Mouse (Mus musculus): ENCODE results near the gene Khsrp.
A peak's percentile ranks its signal among the peaks of the same experiment; 100 is the strongest.
"Not testable (repeated sequence)": the region's sequence is repeated elsewhere in the genome, so short reads cannot be mapped to it uniquely, and the experiment has no call there.

The Khsrp gene

DNA sequence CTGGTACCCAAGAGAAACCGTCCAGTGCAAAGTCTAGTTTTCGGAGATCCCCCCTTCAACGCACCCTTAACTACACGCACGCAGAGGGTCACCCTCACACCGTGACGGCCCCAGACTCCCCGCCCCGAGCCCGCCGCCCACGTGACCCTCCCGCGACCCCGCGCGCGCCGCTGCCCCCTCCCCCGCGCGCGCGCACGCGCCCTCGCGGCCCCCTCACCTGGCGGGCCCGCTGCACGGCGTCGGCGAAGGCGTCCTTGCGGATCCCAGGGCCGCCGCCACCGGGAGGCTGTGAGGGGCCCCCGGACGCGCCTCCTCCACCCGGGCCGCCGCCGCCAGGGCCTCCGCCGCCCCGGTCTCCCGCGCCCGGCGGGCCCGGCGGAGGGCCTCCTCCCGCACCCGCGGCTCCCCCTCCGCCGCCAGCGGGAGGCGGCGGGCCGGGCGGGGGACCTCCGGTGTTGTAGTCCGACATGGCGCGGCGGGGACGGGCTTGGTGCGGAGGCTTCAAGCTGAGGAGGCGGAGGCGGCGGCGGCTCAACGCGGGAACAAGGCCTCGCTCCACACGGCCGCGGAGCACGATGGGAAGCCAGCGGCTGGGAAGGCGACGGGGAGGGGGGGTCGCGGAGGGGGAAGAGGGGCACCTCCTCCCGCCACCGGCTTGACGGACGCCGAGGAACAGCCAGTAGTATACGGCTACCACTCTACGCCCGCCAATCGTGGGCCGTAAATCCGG, at the start of gene Khsrp:
Khsrp (minus strand) TSS at position 592 of the 730 bp plus-strand sequence.
- DNase-seq (ENCODE audit: low spot score in 2 of 2), result peak in 1 of 2 experiments; percentile 35

DNA sequence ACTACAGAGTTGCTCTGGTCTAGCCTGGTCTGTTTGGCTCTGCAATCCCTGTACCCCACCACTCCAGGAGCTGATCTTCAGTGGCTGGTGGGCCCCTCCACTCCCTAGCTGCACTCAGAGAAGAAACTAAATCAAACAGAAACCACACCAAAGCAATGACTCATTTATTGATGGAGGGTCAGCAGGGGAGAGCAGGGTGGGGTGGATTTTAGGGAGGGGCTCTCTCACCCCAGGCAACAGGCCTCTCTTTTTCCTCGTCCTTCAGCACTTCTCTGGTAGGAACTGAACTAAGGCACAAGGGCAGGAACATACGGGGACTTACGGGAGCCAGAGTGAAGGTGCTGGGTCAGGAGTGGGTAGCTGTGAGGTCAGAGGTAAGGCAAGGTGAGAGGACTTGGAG, 48.6 kb upstream of the Khsrp start:
- no peak for DNase-seq (ENCODE audit: low spot score in 2 of 2)

DNA sequence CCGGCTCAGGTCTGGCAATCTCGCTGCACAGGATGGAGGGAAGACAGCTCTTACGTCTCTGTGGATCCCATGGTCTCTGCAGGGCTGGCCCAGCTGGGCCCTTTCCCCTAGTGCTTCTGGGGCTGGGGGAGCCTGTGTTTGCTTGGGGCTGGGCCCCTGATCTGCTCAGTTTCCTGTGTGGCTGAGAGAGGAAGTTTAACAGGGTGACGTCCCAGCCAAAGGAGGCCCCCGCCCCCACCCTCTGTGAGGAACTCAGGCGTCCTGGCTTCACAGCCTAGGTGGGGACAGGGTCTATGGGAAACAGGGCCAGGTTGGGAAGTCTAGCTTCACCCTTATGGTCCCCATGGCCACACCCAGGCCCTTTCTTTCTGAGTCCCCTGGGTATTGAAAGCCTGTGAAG, 47.0 kb upstream of the Khsrp start, which contains the start of gene Dennd1c:
Dennd1c (minus strand) TSS at position 179 of the 400 bp plus-strand sequence.
- DNase-seq (ENCODE audit: low spot score in 2 of 2), result no peak

DNA sequence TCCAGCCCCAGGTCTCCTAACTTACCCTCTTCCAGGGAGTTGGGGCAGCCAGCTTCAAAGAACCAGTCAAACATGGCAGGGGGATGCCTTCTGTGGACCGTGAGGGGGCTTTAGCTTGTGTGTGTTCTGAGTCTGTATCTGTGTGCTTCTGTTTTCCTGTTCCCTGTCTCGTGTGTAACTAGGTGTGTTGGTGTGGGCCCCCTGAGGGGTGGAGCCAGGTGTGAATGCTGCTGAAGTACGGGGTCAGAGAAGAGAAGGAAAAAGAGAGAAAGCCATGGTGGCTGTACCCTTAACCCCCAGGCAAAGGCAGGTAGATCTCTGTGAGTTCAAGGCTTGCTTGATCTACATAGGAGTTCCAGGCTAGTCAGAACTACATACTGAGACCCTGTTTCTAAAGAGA, 45.6 kb upstream of the Khsrp start:
- DNase-seq (ENCODE audit: low spot score in 2 of 2), result no peak

DNA sequence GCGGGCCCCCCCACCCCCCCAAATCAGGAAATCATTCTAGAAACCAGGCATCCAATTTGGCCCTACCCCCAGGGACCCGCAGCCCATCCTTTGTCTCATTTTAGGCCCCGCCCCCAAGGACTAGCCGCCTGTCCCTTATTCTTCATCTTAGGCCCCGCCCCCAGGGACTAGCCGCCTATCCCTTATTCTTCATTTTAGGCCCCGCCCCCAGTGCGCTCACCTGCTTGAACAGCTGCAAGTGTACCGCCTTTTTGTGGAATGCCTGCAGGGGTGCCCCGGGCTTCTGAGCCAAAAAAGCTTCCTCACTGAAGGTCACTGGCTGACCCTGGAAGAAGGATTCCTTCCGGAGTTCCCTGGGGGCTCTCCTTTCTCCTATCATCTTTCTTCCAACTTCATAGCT, 39.4 kb upstream of the Khsrp start:
- DNase-seq (ENCODE audit: low spot score in 2 of 2), result no peak

DNA sequence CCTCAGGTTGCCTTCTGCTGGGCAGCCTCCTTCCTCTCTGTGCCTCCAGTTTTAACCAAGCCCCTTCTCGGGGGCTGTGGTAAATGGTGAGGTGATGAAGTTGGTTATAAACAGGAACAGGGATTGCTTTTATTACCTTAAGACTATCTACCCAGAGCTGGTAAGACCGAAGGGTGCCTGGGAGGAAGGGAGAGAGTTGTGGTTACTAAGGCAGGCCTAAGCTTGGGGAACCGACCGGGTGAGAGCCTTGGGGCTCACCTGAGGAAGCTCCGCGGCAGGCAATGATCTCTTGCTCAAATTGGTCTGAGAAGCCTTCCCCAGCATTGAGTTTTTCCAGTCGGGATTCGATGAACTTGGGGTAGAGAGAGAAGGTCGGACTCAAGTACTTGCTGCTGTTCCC, 39.0 kb upstream of the Khsrp start:
- no peak for DNase-seq (ENCODE audit: low spot score in 2 of 2)

DNA sequence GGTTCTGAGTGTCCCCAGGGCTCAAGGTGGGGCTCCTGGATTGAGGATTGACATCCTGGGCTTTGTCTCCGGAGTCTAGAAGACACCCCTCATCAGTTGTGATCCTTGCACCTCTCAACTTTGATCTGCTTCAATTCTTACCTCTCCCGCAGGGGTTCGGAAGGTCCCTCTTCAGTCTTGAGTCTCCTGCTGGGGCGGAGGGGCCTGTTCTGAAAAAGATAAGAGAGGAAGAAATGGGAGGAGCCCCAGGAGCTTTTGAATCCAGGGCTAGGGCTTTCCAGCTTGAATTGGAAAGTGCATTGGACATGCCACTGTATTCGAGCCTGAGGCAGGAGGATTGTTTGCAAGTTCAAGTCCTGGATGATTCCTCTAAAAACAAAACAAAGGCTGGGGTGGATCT, 35.6 kb upstream of the Khsrp start:
- no peak for DNase-seq (ENCODE audit: low spot score in 2 of 2)

DNA sequence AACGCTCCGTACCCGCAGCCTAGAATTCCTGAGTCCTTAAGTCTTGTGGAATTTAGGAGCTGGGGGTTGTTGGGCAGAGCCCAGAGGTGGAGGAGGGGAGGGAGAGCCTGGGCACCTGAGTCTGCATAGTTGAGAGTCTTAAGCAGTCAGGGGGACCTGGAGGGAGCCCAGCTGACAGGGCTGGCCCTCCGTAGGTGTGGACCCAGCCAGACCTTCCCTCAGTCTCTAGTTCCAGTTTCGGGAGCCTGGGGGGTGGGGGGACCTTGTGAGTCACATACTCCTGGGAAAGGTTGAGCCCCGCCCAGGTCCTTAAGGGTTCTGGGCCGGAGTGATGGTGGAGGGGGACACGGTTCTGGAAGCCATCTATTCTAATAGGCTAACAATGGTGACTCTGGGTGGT, 31.7 kb upstream of the Khsrp start:
- DNase-seq (ENCODE audit: low spot score in 2 of 2), result no peak

DNA sequence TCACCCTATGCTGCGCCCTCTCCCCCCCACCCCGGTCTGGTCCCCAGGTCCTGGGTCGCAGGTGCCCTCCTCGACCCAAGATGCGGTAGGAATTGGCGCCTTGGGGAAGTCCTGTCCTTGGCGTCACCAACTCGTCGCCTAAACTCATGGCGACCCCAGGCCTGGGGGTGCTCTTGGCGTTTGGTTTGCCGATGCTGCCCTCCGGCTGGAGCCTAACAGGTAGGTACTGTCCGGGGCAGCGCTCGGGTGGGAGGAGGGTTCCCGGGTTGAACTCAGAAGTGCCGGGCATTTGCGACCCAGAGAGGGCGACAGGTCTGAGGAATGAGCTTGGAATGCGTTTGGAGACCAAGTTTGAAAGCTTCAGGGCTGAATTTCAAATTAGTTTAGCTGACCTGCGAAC, 31.2 kb upstream of the Khsrp start:
- no peak for DNase-seq (ENCODE audit: low spot score in 2 of 2)

DNA sequence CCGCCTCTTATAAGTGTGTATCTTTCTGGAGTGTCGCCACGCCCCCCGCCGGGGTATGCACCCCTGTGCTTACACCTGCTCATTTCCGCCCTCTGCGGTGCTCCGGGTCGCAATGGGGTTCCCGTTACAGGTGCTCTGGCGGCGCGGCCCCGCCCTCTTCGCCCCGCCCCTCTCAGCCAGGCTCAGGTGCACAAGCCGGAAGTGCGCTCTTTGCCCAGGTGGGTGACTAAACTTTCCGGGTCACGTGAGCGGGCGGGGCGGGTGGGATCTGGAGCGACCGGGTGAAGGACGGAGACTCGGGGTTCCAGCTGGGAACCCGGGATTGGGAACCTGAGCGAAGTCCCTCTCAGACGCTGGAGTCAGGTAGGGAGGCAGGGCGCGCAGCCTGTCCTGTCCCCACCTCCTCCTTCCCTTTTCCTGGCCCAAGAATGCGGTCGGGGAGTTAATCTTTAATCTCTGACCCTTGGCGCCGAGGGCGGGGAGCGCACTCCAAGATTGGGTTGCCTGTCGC, 30.7 kb upstream of the Khsrp start:
- no peak for DNase-seq (ENCODE audit: low spot score in 2 of 2)

DNA sequence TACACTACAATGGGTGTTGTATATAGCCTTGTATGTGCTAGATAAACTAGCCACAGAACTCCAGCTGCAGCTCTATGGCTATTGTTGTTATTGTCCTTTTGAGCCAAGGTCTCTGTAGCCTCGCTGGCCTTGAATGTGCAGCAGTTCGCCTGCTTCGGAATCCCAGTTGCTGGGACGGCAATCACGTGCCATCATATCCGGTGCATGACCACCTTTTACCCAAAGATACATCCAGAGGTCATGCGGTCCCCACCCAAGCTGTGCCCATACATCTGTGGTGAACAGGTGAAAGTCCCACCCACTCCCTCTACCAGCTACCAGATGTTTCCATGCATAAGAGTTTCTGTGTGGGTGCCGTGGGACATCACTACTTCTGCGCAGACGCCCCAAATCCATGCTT, 29.7 kb upstream of the Khsrp start:
- no peak for DNase-seq (ENCODE audit: low spot score in 2 of 2)

DNA sequence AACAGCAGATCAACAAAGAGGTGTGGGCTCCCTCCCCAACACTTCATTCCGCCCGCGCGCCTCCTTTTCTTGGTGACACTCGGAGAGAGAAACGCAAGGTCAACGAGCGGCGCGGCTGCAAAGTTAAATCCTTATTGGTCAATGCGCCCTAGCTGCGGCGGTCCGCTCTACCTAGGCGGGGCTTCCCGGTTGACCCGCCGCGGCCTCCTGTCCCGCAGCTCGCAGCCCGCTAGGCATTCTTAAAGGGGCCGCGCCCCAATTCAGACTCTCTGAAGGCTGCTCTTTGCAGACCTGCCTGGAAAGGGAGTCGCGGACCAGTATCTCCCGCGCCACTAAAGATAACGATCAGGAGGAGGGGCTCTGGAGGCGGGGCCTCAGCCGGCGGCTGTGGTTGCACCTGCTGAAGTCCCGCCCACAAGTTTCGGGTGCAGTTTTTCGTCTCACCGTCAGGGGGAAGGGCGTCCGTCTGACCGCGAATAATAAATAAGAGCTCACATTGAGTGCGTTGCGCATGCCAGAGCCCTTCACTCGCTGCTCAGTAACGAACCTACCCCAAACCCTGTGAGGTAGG, 29.0 kb upstream of the Khsrp start:
- DNase-seq (ENCODE audit: low spot score in 2 of 2), result peak; percentile 94 to 95

DNA sequence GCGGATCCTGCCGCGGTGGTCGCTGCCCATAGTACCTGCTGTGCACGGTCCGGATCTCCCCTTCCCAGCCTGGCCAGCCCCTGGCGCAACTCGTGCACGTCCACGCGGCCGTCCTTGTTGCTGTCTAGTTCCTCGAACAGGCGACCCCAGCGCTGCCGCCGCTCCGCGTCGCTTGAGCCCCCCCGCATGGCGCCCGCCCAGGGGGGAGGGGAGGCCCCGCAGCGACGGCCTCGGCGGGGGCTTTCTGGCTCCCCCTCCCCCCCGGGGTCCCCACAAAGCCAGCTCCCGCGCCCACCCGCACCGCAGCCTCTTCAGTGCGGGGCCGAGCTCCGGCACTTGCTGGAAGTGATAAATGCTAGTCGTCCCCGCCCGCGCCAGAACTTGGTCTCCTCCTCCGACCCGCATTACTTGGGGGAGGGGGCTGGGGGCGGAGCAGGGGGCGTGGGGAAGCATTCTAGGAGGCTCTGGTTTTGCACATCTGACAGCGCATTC, 28.2 kb upstream of the Khsrp start, which contains the start of gene Slc25a23:
Slc25a23 (minus strand) TSS at position 378 of the 492 bp plus-strand sequence.
- peak; percentile 59 to 65 for DNase-seq (ENCODE audit: low spot score in 2 of 2)

DNA sequence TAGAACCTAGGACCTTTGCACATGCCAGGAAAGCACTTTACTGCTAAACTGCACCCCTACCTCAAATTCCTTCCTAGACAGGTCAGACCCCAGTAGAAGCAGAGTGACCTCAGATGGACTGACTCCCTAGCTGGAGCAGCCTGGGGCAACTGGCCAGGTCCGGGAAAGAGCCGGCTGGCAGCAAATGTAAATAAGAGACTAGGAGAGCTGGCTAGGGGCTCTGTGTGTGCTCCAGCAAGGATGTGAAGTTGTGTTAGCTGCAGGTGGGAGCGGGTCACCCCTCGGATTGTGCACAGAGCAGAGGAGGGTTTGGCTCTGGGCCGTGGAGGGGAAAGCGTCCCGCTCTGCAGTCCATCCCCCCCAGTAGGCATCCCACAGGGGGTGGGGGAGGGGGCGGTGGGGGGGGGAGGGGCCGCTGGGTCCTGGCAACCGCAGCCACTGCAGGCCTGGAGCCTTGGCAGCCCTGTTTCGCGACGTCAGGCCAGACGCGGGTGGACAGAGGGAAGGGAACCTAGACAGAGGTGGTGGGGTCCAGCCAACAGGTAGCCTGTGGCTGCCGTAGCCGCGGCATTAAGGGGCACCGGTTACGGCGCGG, 27.7 kb upstream of the Khsrp start, which contains the start of gene Crb3:
Crb3 (plus strand) TSS at position 215 of the 595 bp plus-strand sequence.
- DNase-seq (ENCODE audit: low spot score in 2 of 2), result no peak

DNA sequence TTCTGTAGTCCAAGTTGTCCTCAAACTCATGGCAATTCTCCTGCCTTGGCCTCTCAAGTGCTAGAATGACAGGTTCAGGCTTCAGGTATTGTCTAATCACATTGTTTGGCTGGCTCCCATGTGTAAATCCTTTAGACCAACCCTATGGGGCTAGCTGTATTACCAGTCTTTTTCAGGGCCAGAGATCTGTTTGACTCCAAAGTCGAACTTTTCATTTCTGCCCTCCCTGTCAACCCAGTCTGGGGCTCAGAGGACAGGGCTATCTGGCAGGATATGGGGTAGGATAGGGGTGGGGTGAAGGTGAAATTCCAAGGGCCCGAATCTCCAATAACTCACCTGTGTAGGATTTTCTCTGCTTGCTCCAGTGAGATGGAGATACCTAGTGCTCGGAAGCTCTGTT, 24.9 kb upstream of the Khsrp start:
- no peak for DNase-seq (ENCODE audit: low spot score in 2 of 2)

DNA sequence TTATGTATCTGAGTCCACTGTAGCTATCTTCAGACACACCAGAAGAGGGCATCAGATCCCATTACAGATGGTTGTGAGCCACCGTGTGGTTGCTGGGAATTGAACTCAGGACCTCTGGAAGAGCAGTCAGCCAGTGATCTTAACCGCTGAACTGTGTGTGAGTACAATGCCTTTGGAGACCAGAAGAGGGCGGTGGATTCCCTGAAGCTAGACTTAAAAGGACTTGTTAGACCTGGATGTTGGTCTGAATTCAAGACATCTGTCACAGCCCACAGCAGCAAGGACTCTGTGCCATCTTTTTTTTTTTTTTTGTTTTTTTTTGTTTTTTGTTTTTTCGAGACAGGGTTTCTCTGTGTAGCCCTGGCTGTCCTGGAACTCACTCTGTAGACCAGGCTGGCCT, 20.4 kb upstream of the Khsrp start:
- not testable (repeated sequence) for DNase-seq (ENCODE audit: low spot score in 2 of 2)

DNA sequence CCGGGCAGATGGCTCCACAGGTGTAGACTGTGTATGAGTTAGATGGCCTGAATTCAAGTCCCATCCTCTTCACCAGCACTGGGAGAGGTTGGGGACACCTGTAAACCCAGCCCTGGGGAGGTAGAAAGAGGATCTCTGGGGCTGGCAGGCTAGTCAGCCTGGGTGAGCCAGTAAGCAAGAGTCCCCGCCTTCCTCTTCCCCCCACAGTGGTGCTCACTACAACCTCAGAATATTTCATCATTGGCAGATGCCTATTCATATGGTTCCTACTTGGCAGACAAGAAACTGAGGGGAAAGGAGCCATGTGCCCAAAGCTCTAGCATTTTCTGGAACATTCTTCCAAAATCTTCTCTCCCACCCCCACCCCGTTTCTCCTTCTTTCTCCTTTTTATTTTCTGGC, 17.5 kb upstream of the Khsrp start:
- no peak for DNase-seq (ENCODE audit: low spot score in 2 of 2)

DNA sequence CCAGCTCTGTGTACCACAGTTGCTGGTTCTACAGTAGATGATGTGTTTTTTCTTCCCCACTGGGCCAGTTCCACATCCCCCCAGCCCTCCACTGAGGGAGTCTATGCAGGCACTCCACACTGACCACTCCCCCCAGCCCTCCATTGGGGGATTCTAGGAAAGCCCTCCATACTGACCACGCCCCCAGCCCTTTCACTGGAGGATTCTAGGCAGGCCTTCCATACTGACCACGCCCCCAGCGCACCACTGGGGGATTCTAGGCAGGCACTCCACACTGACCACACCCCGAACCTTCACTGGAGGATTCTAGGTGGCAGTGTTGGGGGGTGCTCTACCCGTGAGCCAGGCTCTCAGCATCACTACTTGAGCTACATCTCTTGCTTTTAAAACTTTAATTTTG, 16.1 kb upstream of the Khsrp start:
- no peak for DNase-seq (ENCODE audit: low spot score in 2 of 2)

DNA sequence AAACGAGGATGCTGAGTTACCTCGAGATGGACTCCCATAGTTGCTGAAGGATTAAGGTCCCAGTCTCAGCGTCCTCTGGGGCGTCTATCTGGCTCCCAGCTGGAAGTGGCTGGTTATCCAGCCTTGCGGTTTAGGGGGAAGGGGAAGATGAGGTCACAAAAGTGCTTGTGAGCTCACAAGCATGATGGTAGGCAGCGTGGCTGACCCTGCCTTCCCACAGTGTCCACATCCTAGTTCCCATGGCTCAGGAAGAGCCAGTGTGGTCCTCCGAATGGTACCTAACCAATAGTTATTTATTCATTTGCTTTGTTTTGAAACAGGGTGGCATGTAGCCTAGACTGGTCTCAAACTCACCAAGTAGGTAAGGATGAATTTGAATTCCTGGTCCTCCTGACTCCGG, 10.2 kb upstream of the Khsrp start, which contains the start of gene Slc25a41:
Slc25a41 (minus strand) TSS at position 101 of the 400 bp plus-strand sequence.
- DNase-seq (ENCODE audit: low spot score in 2 of 2), result no peak

DNA sequence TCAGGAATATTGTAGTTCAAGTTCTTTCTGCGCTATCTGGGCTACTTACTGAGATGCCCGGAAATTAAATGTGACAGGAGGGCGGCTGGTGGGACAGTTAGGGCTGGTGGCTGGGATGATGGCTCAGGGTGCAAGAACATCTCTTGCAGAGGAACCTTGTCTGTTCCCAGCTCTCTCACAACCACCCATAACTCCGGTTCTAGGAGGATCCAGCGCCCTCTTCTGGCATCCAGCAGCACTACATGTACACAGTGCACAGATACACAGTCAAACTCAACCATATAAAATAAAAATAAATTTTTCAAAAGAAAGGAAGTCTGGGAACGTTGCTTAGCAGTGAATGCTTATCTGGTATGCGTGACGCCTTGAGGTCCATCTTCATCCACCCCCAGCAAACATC, 7.7 kb upstream of the Khsrp start:
- DNase-seq (ENCODE audit: low spot score in 2 of 2), result no peak

DNA sequence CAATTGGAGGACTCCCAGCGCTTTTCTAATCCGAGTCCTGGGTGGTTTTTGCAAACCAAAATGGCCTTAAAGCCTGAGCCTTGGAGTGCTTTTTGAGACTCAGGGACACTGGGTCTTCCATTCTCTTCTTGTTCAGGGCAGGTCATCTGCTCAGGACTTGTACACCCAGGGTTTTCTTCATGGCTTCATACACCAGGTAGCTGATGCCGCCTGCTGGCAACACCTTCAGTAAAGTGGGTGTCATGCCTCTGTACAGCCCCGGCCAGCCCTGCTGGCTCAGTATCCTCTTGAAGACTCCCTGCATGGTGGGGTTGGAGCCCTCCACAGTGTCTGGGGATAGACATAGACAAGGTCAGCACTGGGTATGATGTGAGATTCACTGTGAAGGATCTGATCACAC, 1.5 kb upstream of the Khsrp start:
- no peak for DNase-seq (ENCODE audit: low spot score in 2 of 2)

DNA sequence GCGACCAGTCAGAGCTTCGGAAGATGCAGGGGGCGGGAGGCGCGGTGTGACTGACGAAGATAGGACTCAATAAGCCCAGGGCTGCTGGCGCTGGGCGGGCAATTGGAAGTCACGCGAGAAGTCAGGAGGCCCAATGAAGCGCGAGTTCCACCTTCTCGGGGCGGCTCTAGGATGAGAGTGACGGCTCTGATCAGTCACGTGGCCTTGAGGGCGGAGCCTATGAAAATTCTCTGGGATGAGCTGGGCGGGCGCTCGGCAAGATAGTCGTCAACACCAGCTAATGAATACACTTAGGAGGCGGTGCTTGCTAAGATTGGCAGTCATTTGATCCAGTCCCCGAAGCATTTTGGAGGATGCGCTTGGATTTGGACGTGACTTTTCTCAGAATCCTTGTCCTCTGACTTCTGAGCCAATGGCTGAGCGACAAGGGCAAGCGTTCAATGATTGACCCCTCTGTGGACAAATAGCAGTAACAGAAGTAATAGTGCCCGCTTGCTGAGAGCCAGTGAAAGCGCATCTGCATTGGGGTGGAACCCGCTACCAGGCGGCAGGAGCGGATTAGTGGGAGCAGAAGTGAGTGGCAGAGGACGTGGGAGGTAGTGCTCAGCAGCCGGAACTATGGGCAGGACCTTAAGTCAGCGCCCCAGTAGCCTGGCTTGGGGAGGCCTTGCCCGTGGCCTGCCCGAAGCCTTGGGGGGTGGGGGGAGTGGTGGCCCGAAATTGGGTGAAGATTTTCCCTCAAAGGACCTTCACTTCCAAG, 519 bp upstream of the Khsrp start:
- peak; percentile 99 to 100 for DNase-seq (ENCODE audit: low spot score in 2 of 2)
